Mouse (Mus musculus) liver, embryonic 14.5 days (tissue): ENCODE measurements around the gene Arid2. TPM values are rescaled to one million over a fixed set of nuclear protein-coding genes. Genes with fewer than 3 reads are reported as not detected.
A peak's percentile ranks its signal among the peaks of the same experiment; 100 is the strongest.
"Not testable (repeated sequence)": the region's sequence is repeated elsewhere in the genome, so short reads cannot be mapped to it uniquely, and the experiment has no call there.

ENCODE experiments used
- ATAC-seq: fragments of 200-750 bp; cut with Nextera tagmentation; 2 replicates; pipeline ENCODE4 v1.8.0; 2017; ENCODE audit warnings: moderate number of reproducible peaks, mild to moderate bottlenecking, moderate library complexity; ENCODE audit not compliant: insufficient read depth
- DNase-seq, 3 experiments: peaks; one replicate each; pipeline ENCODE4 v3.0.0-alpha.2; 2012 to 2013; ENCODE audit warnings: low read depth in 3 of 3, low spot score in 3 of 3
- H3K27ac ChIP-seq: fragments of 300-500 bp; sonication (generic); 2 replicates; pipeline ENCODE4 v1.5.1; 2014; ENCODE audit warnings: moderate library complexity, mild to moderate bottlenecking, control low read depth, inconsistent platforms
- H3K27me3 ChIP-seq: fragments of 300-500 bp; sonication (generic); 2 replicates; pipeline ENCODE4 v1.6.1; 2014; ENCODE audit warnings: mild to moderate bottlenecking, low read length, moderate library complexity; ENCODE audit not compliant: control insufficient read depth, insufficient read depth
- H3K36me3 ChIP-seq: fragments of 300-500 bp; sonication (generic); replicated peaks from 2 replicates; pipeline ENCODE4 v1.6.1; 2014; ENCODE audit warnings: low read depth; ENCODE audit not compliant: control insufficient read depth, insufficient read depth
- H3K4me1 ChIP-seq, 2 experiments: fragments of 200-500 bp in 1 of 2; fragments of 300-500 bp in 1 of 2; sonication (generic) in 1 of 2; replicated peaks; 2 replicates each; pipeline ENCODE4 v1.6.1; 2012 to 2014; ENCODE audit warnings: antibody characterized with exemption in 1 of 2, inconsistent platforms in 1 of 2, low read length in 1 of 2; ENCODE audit not compliant: control insufficient read depth in 2 of 2, insufficient read depth in 2 of 2
- H3K4me2 ChIP-seq: fragments of 300-500 bp; sonication (generic); 2 replicates; pipeline ENCODE4 v1.6.1; 2014; ENCODE audit warnings: low read depth, mild to moderate bottlenecking, control low read depth, moderate library complexity
- H3K4me3 ChIP-seq, 2 experiments: fragments of 200-500 bp in 1 of 2; fragments of 300-500 bp in 1 of 2; sonication (generic) in 1 of 2; 2 replicates each; pipeline ENCODE4 v1.5.1; 2012 to 2014; ENCODE audit warnings: low read depth in 2 of 2, low read length in 2 of 2, mild to moderate bottlenecking in 2 of 2, control low read depth in 1 of 2, inconsistent platforms in 1 of 2, moderate library complexity in 1 of 2; ENCODE audit not compliant: insufficient read depth in 1 of 2
- H3K9ac ChIP-seq: fragments of 300-500 bp; sonication (generic); replicated peaks from 2 replicates; pipeline ENCODE4 v1.6.1; 2014; ENCODE audit warnings: mild to moderate bottlenecking, control low read depth, moderate library complexity
- H3K9me3 ChIP-seq: fragments of 300-500 bp; sonication (generic); 2 replicates; pipeline ENCODE4 v1.6.1; 2016; ENCODE audit warnings: low read length, mixed read lengths; ENCODE audit not compliant: control insufficient read depth
- CTCF ChIP-seq: IDR thresholded peaks from 2 replicates; pipeline ENCODE4 v1.5.1; 2016; ENCODE audit warnings: antibody characterized with exemption, low read depth, control low read depth
- EP300 ChIP-seq: IDR thresholded peaks from 2 replicates; pipeline ENCODE4 v1.6.1; 2016; ENCODE audit warnings: antibody characterized with exemption, low read depth
- WGBS: fragments of 180-500 bp; shearing (Covaris S2); extraction: QIAGEN DNeasy Blood & Tissue Kit; methylation state at CpG from one replicate; pipeline ENCODE4 v1.1.7; 2014; ENCODE audit not compliant: insufficient replicate concordance; 5-methylcytosine and 5-hydroxymethylcytosine counted together
- polyA plus RNA-seq, 2 experiments: library from polyadenylated mRNA; depleted of rRNA in 1 of 2; stranded (reverse) in 1 of 2; unstranded in 1 of 2; fragments of >200 nt; fragmentation: Nextera tagmentation in 1 of 2; extraction: Ambion mirVana in 1 of 2; gene quantifications; 2 replicates each; pipeline versions ENCODE4 v1.2.1 to v1.2.3; 2012 to 2014

The Arid2 gene
- polyA plus RNA-seq (2012; rRNA removed) (7.9 and 8.5 TPM in 2 replicates), polyA plus RNA-seq (2014; fragmentation: Nextera tagmentation; extraction: Ambion mirVana) (8.1 and 10.2 TPM in 2 replicates)

GRCm38 (mm10) chr15:96287369-96287975 is at the start of gene Arid2:
Gene Arid2 (plus strand): TSS chr15:96287518.
- Histone ChIP-seq H3K9ac (peak within 1 kb of the TSS; percentile 100), H3K27me3 (no peaks in the 10 kb centered on the region), H3K9me3 (no peaks in the 10 kb centered on the region), H3K36me3 (peaks cover 2% of the 10 kb centered on the region), H3K4me2 (peak within 1 kb of the TSS; percentile 79), H3K27ac (peak within 1 kb of the TSS; percentile 94), H3K4me1 (peaks cover 10 to 12% of the 10 kb centered on the region in 2 experiments), H3K4me3 (peak within 1 kb of the TSS; percentile 73 to 76)
- WGBS, result under 1% methylated on average over 57 of the region's 67 CpGs
- peak; percentile 53 for ATAC-seq
- DNase-seq, result peak in 2 of 3 experiments; percentile 40 to 51
- no peak for TF ChIP-seq CTCF
- TF ChIP-seq EP300, result no peak

DNA sequence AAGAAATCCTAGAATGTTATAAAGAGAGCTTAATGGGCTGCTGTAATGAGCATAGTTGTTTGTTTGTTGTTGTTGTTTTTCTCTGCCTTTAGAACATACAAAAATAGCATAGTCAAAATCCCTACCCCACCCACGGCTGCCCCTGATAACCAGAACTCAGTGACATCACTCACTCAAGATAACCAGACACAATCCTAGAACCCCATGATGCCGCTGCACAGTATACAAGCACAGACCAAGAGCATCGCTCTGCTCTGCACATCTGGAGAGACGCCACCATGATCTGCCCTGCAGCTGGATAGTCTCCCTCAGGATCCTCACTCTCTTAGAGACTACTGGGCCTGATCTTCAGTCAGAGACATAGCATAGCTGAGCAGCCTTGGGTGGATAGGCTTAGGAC is 49.2 kb upstream of the Arid2 start:
- 46% methylated on average over 4 of the region's 4 CpGs for WGBS
- Histone ChIP-seq H3K4me3 (no peak overlapping the region), H3K9me3 (no peaks in the 10 kb centered on the region), H3K27ac (no peak overlapping the region), H3K36me3 (no peaks in the 10 kb centered on the region), H3K27me3 (no peaks in the 10 kb centered on the region), H3K4me1 (peaks cover 8 to 11% of the 10 kb centered on the region in 2 experiments), H3K4me2 (peak overlapping the region; percentile 1; the same call in 1 of the 2 replicates), H3K9ac (no peak overlapping the region)
- peak; percentile 43 for TF ChIP-seq EP300
- no peak for TF ChIP-seq CTCF
- peak; percentile 24 to 54 (median 26) for DNase-seq
- peak; percentile 75 for ATAC-seq

GRCm38 (mm10) chr15:96244171-96244570 is 43.1 kb upstream of the Arid2 start:
- Histone ChIP-seq H3K27ac (no peak overlapping the region), H3K9me3 (no peaks in the 10 kb centered on the region), H3K9ac (no peak overlapping the region), H3K36me3 (no peaks in the 10 kb centered on the region), H3K4me3 (no peak overlapping the region), H3K4me1 (no peaks in the 10 kb centered on the region; a peak in 1 of 4 replicates), H3K4me2 (no peak overlapping the region), H3K27me3 (no peaks in the 10 kb centered on the region)
- WGBS, result 75% methylated on average over 6 of the region's 6 CpGs
- DNase-seq (no peak), ATAC-seq (no peak)
- no peak for TF ChIP-seq CTCF

DNA sequence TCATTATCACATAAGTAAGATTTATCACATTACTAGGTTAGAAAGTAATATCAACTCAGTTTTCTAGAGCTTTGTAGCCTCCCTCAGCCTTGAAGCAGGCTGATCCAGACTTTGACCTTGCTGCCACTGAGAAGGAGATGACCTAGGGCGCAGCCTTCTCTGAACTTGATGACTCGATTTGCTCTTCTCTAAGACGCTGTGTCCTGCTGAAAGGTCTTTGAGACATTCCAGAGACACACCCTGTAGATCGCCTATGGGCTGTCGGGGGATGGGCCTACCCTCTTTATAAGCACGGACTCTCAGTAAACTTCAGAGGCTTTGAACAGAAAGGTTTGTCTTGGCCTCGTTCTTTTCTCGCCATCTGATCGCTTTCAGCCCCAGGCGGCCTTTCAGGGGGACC is 42.6 kb upstream of the Arid2 start:
- H3K4me1 ChIP-seq, ATAC-seq, DNase-seq, H3K27ac ChIP-seq, H3K36me3 ChIP-seq, H3K9me3 ChIP-seq, H3K4me3 ChIP-seq, H3K4me2 ChIP-seq, H3K27me3 ChIP-seq, H3K9ac ChIP-seq: not testable (repeated sequence)
- 60% methylated on average over 10 of the region's 10 CpGs for WGBS

GRCm38 (mm10) chr15:96253827-96254226 is 33.5 kb upstream of the Arid2 start:
- TF ChIP-seq EP300, result no peak
- TF ChIP-seq CTCF, result no peak
- peaks cover 3% of the 10 kb centered on the region; the same call in 1 of the 2 replicates for H3K27me3 ChIP-seq
- no peak overlapping the region for H3K4me3 ChIP-seq
- H3K27ac ChIP-seq, result no peak overlapping the region
- H3K4me1 ChIP-seq, result no peaks in the 10 kb centered on the region
- 8% methylated on average over 7 of the region's 7 CpGs for WGBS
- no peak overlapping the region for H3K9ac ChIP-seq
- H3K36me3 ChIP-seq, result no peaks in the 10 kb centered on the region
- H3K9me3 ChIP-seq, result no peaks in the 10 kb centered on the region
- peak overlapping the region; percentile 30 for H3K4me2 ChIP-seq
- no peak for ATAC-seq
- DNase-seq, result no peak
